Mouse (Mus musculus) heart, adult 2 months (tissue): Measurements from ENCODE around the gene Tecpr1. TPM values are rescaled to one million over a fixed set of nuclear protein-coding genes. Genes with fewer than 3 reads are reported as not detected.
A peak's percentile ranks its signal among the peaks of the same experiment; 100 is the strongest.

Experiments
- DNase-seq, 2 experiments: peaks; one replicate each; pipeline ENCODE4 v3.0.0; 2021
- H3K27ac ChIP-seq: fragments of 200-600 bp; 2 replicates; pipeline ENCODE4 v1.8.1; 2022
- H3K27me3 ChIP-seq: fragments of 200-500 bp; 2 replicates; pipeline ENCODE4 v1.6.1; 2012; ENCODE audit warnings: mild to moderate bottlenecking, low read length, inconsistent platforms, mixed read lengths; ENCODE audit not compliant: control insufficient read depth, insufficient read depth
- H3K36me3 ChIP-seq: fragments of 200-500 bp; 2 replicates; pipeline ENCODE4 v1.6.1; 2012; ENCODE audit warnings: low read length, inconsistent platforms; ENCODE audit not compliant: control insufficient read depth, insufficient read depth
- H3K4me1 ChIP-seq: fragments of 200-500 bp; 2 replicates; pipeline ENCODE4 v1.6.1; 2011; ENCODE audit warnings: low read length; ENCODE audit not compliant: control insufficient read depth, insufficient read depth
- H3K4me3 ChIP-seq: fragments of 200-600 bp; 2 replicates; pipeline ENCODE4 v1.8.1; 2022
- H3K79me2 ChIP-seq: fragments of 200-500 bp; replicated peaks from 2 replicates; pipeline ENCODE4 v1.6.1; 2012; ENCODE audit warnings: mild to moderate bottlenecking, inconsistent platforms, low read length, moderate library complexity, mixed read lengths; ENCODE audit not compliant: control insufficient read depth, insufficient read depth
- H3K9ac ChIP-seq: fragments of 200-500 bp; 2 replicates; pipeline ENCODE4 v1.6.1; 2012; ENCODE audit warnings: low read depth, mild to moderate bottlenecking, control low read depth, inconsistent platforms, low read length, mixed read lengths
- CTCF ChIP-seq: fragments of 200-600 bp; IDR thresholded peaks from 2 replicates; pipeline ENCODE4 v1.8.1; 2022; ENCODE audit warnings: antibody characterized with exemption, mild to moderate bottlenecking, moderate library complexity
- EP300 ChIP-seq: fragments of 200-500 bp; IDR thresholded peaks from 2 replicates; pipeline ENCODE4 v1.6.1; 2011; ENCODE audit warnings: low read depth, low read length, control low read depth; ENCODE audit not compliant: insufficient read depth
- POLR2A ChIP-seq: fragments of 200-500 bp; IDR thresholded peaks from 2 replicates; pipeline ENCODE4 v1.6.1; 2011; ENCODE audit warnings: mild to moderate bottlenecking, low read depth, low read length, control low read depth; ENCODE audit not compliant: insufficient read depth
- WGBS: fragments of 180-500 bp; shearing (Covaris S2); methylation state at CpG from one replicate; pipeline ENCODE4 v1.1.7; 2018; 5-methylcytosine and 5-hydroxymethylcytosine counted together
- intact Hi-C: fragments of 180-260 bp; cut with DNase I; formaldehyde crosslinking; loops from one replicate; pipeline ENCODE4 v1.15.1; 2025
- polyA plus RNA-seq: library from polyadenylated mRNA; depleted of rRNA; stranded (reverse); fragments of >200 nt; gene quantifications from 2 replicates; pipeline ENCODE4 v1.2.3, GENCODE M21; 2012
- total RNA-seq, 2 experiments: library from RNA; stranded (reverse); gene quantifications; 2 replicates each; pipeline ENCODE4 v1.2.3; 2021

Tecpr1 gene
- total and polyA plus RNA-seq, 3 experiments, result 24.2 to 34.9 (median 27.6) TPM

- Histone ChIP-seq H3K36me3 (no peaks in the 10 kb centered on the region), H3K4me3 (no peak overlapping the region), H3K27me3 (no peaks in the 10 kb centered on the region), H3K9ac (no peak overlapping the region), H3K27ac (no peak overlapping the region), H3K4me1 (no peaks in the 10 kb centered on the region), H3K79me2 (no peaks in the 10 kb centered on the region)
- intact Hi-C loops, result loop anchor here (10.0 kb wide), 1 partner anchor 181 kb away; no protein-coding TSS in a partner anchor
- no peak for TF ChIP-seq EP300
- TF ChIP-seq CTCF, result no peak
- TF ChIP-seq POLR2A, result no peak
- DNase-seq, result no peak
- WGBS, result 85% methylated on average over 10 of the region's 10 CpGs
Measured at GRCm38 (mm10) chr5:144203398-144203959, 19.9 kb downstream of the Tecpr1 start.

- Histone ChIP-seq H3K79me2 (no peaks in the 10 kb centered on the region), H3K9ac (no peak overlapping the region), H3K36me3 (no peaks in the 10 kb centered on the region), H3K4me3 (no peak overlapping the region), H3K27ac (no peak overlapping the region), H3K4me1 (no peaks in the 10 kb centered on the region), H3K27me3 (no peaks in the 10 kb centered on the region)
- intact Hi-C loops, result loop anchor here (10.0 kb wide), 1 partner anchor 182 kb away; no protein-coding TSS in a partner anchor
- DNase-seq, result no peak
- WGBS, result 99% methylated on average over 6 of the region's 6 CpGs
- TF ChIP-seq CTCF (peak; percentile 43), EP300 (no peak)
Measured at GRCm38 (mm10) chr5:144202430-144202829, 21.0 kb downstream of the Tecpr1 start.

GRCm38 (mm10) chr5:144200616-144201015, 22.8 kb downstream of the Tecpr1 start:
- intact Hi-C loops, result loop anchor here (10.0 kb wide), 1 partner anchor 184 kb away; no protein-coding TSS in a partner anchor
- TF ChIP-seq CTCF, result no peak
- TF ChIP-seq POLR2A, result no peak
- TF ChIP-seq EP300, result no peak
- H3K9ac ChIP-seq, result no peak overlapping the region
- H3K27me3 ChIP-seq, result no peaks in the 10 kb centered on the region
- H3K4me3 ChIP-seq, result no peak overlapping the region
- DNase-seq, result no peak
- no peaks in the 10 kb centered on the region for H3K79me2 ChIP-seq
- no peak overlapping the region for H3K27ac ChIP-seq
- no peaks in the 10 kb centered on the region for H3K36me3 ChIP-seq
- H3K4me1 ChIP-seq, result no peaks in the 10 kb centered on the region
- WGBS, result 83% methylated on average over 11 of the region's 11 CpGs

GRCm38 (mm10) chr5:144195567-144195966, 27.8 kb downstream of the Tecpr1 start:
- Histone ChIP-seq H3K79me2 (no peaks in the 10 kb centered on the region), H3K4me1 (no peaks in the 10 kb centered on the region), H3K27ac (no peak overlapping the region), H3K4me3 (no peak overlapping the region), H3K27me3 (no peaks in the 10 kb centered on the region), H3K9ac (no peak overlapping the region), H3K36me3 (no peaks in the 10 kb centered on the region)
- DNase-seq, result no peak
- 83% methylated on average over 8 of the region's 8 CpGs for WGBS
- TF ChIP-seq CTCF (no peak), POLR2A (no peak), EP300 (no peak)
- intact Hi-C loops, result no loop called here

GRCm38 (mm10) chr5:144194416-144194815, 29.0 kb downstream of the Tecpr1 start:
- TF ChIP-seq CTCF (no peak), POLR2A (no peak), EP300 (no peak)
- no peak overlapping the region for H3K4me3 ChIP-seq
- WGBS, result 81% methylated on average over 7 of the region's 7 CpGs
- no peaks in the 10 kb centered on the region for H3K79me2 ChIP-seq
- DNase-seq, result no peak
- no peak overlapping the region for H3K27ac ChIP-seq
- no peak overlapping the region for H3K9ac ChIP-seq
- no peaks in the 10 kb centered on the region for H3K4me1 ChIP-seq
- intact Hi-C loops, result no loop called here
- no peaks in the 10 kb centered on the region for H3K27me3 ChIP-seq
- no peaks in the 10 kb centered on the region for H3K36me3 ChIP-seq

- TF ChIP-seq POLR2A, result no peak
- TF ChIP-seq CTCF, result no peak
- TF ChIP-seq EP300, result no peak
- WGBS, result 58% methylated on average over 6 of the region's 6 CpGs
- H3K9ac ChIP-seq, result no peak overlapping the region
- no peaks in the 10 kb centered on the region for H3K79me2 ChIP-seq
- no peak overlapping the region for H3K27ac ChIP-seq
- H3K27me3 ChIP-seq, result no peaks in the 10 kb centered on the region
- no peaks in the 10 kb centered on the region for H3K36me3 ChIP-seq
- H3K4me3 ChIP-seq, result no peak overlapping the region
- H3K4me1 ChIP-seq, result peaks cover 2% of the 10 kb centered on the region
- DNase-seq, result no peak
- intact Hi-C loops, result no loop called here
Measured at GRCm38 (mm10) chr5:144192673-144193072, 30.7 kb downstream of the Tecpr1 start.
